Mouse (Mus musculus) limb, embryonic 10.5 days (tissue): ENCODE measurements around the gene Strc. TPM values are rescaled to one million over a fixed set of nuclear protein-coding genes. Genes with fewer than 3 reads are reported as not detected.
"Not testable (repeated sequence)": the region's sequence is repeated elsewhere in the genome, so short reads cannot be mapped to it uniquely, and the experiment has no call there.

ENCODE experiments used
- DNase-seq: peaks from one replicate; pipeline ENCODE4 v3.0.0-alpha.2; 2017; ENCODE audit warnings: low spot score
- H3K27ac ChIP-seq: fragments of 300-500 bp; sonication (generic); 2 replicates; pipeline ENCODE4 v1.5.1; 2016; ENCODE audit warnings: mild to moderate bottlenecking
- H3K27me3 ChIP-seq: fragments of 300-500 bp; sonication (generic); 2 replicates; pipeline ENCODE4 v1.6.1; 2016; ENCODE audit warnings: low read depth, mild to moderate bottlenecking; ENCODE audit not compliant: poor library complexity, severe bottlenecking
- H3K36me3 ChIP-seq: fragments of 300-500 bp; sonication (generic); 2 replicates; pipeline ENCODE4 v1.6.1; 2016; ENCODE audit warnings: mild to moderate bottlenecking, moderate library complexity
- H3K4me1 ChIP-seq: fragments of 300-500 bp; sonication (generic); 2 replicates; pipeline ENCODE4 v1.6.1; 2016
- H3K4me3 ChIP-seq: fragments of 300-500 bp; sonication (generic); 2 replicates; pipeline ENCODE4 v1.5.1; 2016; ENCODE audit warnings: mild to moderate bottlenecking, moderate library complexity
- H3K9me3 ChIP-seq: fragments of 300-500 bp; sonication (generic); replicated peaks from 2 replicates; pipeline ENCODE4 v1.6.1; 2016; ENCODE audit warnings: mild to moderate bottlenecking
- WGBS: fragments of 180-500 bp; shearing (Covaris S2); methylation state at CpG from one replicate; pipeline ENCODE4 v1.1.7; 2016; 5-methylcytosine and 5-hydroxymethylcytosine counted together
- polyA plus RNA-seq: library from polyadenylated mRNA; unstranded; fragments of >200 nt; fragmentation: Nextera tagmentation; extraction: Ambion mirVana; gene quantifications from 2 replicates; pipeline ENCODE4 v1.2.1, GENCODE M21; 2016

Gene Strc
- not detected in 2 replicates for polyA plus RNA-seq

DNA sequence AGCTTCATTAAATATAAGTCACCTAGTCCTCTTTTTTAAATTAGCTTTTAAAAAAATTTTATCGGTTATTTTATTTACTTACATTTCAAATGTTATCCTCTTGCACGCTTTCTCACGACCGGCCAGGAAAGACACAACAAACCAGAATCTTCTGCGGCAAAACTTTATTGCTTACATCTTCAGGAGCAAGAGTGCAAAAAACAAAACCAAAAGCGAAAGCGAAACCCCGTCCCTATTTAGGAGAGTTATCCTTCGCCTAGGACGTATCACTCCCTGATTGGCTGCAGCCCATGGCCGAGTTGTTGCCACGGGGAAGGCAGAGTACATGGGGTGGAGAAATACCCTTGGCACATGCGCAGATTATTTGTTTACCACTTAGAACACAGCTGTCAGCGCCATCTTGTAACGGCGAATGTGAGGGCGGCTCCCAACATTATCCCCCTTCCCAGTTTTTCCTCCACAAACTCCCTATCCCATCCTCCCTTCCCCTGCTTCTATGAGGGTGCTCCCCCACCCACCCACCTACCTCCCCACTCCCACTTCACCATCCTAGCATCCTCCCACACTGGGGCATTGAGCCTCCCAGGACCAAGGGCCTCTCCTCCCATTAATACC is at the start of gene Strc:
Gene Strc (minus strand): TSS at position 208 of the 615 bp plus-strand sequence.
- not testable (repeated sequence) for H3K27me3 ChIP-seq, H3K9me3 ChIP-seq, H3K36me3 ChIP-seq, H3K4me1 ChIP-seq, DNase-seq, H3K4me3 ChIP-seq, H3K27ac ChIP-seq
- WGBS, result 94% methylated on average over 17 of the region's 17 CpGs

DNA sequence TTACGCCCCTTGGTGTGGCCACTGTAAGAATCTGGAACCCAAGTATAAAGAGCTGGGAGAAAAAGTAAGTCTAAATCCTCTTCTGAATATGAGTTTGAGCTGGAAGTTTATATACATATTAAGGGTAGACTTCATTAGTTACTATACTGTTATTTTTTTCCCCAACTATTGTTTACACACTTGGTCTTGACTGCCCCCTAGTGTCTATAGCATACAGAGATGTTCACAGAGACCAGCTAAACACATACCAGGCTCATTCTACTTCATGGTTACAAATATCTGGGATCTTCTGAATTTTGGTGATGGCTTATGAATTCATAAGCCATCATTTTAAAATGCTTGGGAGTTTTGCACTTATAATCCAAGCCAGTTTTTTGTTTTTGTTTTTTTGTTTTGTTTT is 47.9 kb upstream of the Strc start:
- no peak overlapping the region for H3K27ac ChIP-seq
- 100% methylated on average over 1 of the region's 1 CpGs for WGBS
- H3K36me3 ChIP-seq, result peaks cover 98% of the 10 kb centered on the region
- no peak for DNase-seq
- H3K4me1 ChIP-seq, result no peaks in the 10 kb centered on the region
- no peaks in the 10 kb centered on the region for H3K27me3 ChIP-seq
- no peaks in the 10 kb centered on the region for H3K9me3 ChIP-seq
- no peak overlapping the region for H3K4me3 ChIP-seq

DNA sequence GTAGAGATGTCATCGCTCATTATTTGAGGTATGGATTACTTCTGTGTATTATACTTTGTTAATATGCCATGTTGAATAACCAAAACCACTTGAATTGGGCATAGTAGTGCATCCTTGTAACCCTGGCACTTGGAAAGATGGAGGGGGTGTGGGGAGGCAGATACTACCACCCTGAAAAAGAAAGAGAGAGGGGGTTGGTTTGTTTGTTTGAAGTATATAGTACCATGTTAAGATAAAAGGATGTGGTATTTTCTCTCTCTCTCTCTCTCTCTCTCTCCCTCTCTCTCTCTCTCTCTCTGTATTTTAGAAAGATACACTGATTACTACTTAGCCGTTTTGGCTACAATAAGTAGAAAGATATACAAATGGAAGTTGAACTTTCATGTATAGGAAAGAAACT is 38.9 kb upstream of the Strc start:
- Histone ChIP-seq H3K36me3 (peaks cover 100% of the 10 kb centered on the region), H3K27ac (no peak overlapping the region), H3K9me3 (no peaks in the 10 kb centered on the region), H3K27me3 (no peaks in the 10 kb centered on the region), H3K4me3 (no peak overlapping the region), H3K4me1 (no peaks in the 10 kb centered on the region)
- DNase-seq, result no peak
- WGBS, result 93% methylated on average over 2 of the region's 2 CpGs

DNA sequence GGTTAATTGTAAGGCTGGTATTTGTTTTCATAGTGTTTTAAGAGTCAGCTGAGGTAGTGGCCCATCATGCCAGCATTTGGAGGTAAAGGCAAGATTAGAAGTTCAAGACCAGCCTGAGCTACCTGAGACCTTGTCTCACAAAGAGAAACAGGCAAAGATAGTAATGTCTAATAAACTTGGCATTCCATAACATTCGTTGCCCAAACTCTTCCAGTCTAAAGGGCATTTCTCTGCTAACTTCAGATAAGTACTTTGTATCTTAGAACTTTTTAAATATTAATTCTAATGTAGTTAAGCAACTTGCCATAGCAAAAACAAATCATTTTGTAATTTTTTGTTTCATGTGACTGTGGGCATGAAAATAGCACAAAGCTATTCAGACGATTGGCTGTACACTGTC is 36.2 kb upstream of the Strc start:
- H3K4me1 ChIP-seq, result no peaks in the 10 kb centered on the region
- H3K36me3 ChIP-seq, result peaks cover 97% of the 10 kb centered on the region
- WGBS, result 95% methylated on average over 2 of the region's 2 CpGs
- H3K4me3 ChIP-seq, result no peak overlapping the region
- DNase-seq, result no peak
- no peaks in the 10 kb centered on the region for H3K9me3 ChIP-seq
- H3K27me3 ChIP-seq, result no peaks in the 10 kb centered on the region
- H3K27ac ChIP-seq, result no peak overlapping the region

DNA sequence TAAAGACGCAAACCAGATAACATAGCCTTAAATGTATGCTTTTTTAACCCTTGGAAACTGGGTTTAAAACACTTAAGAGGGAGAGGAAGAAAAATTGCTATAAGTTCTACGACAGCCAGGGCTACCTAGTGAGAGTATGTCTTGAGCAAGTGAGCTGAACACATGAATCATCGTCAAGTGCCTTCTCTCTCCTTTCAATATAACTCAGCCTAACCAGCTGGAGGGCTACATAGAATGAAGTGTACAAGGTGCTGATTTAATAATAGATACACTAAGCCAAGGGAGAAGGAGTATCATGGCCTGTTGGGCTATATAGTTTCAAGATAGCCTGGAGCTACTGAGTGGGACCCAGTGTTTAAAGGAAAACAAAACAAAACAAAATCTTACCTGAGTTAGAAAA is 31.5 kb upstream of the Strc start:
- Histone ChIP-seq H3K4me1 (peaks cover 16% of the 10 kb centered on the region), H3K36me3 (peaks cover 78% of the 10 kb centered on the region), H3K27me3 (no peaks in the 10 kb centered on the region), H3K4me3 (no peak overlapping the region), H3K27ac (no peak overlapping the region), H3K9me3 (no peaks in the 10 kb centered on the region)
- DNase-seq, result no peak
- WGBS, result 95% methylated on average over 3 of the region's 3 CpGs

DNA sequence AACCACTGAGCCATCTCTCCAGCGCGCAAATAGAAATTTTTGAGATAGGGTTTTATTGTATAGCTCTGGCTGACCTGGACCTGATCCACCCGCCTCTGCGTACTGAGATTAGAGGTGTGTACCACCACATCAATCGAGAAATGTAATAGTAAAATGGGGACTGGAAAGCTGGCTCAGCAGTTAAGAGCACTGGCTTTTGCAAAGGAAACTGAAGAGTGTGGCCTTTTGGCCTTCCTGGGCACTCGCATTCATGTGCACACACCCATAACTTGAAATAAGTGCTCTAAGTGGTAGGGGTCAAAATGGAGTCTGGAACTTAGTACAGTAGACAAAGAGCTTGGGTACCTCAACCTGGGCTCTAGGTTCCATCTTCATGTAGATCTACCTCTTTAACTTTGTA is 29.4 kb upstream of the Strc start:
- H3K27me3 ChIP-seq, result no peaks in the 10 kb centered on the region
- H3K4me3 ChIP-seq, result peak overlapping the region; percentile 88
- H3K27ac ChIP-seq, result no peak overlapping the region
- no peaks in the 10 kb centered on the region for H3K9me3 ChIP-seq
- H3K4me1 ChIP-seq, result peaks cover 20% of the 10 kb centered on the region
- peaks cover 56% of the 10 kb centered on the region for H3K36me3 ChIP-seq
- 93% methylated on average over 6 of the region's 6 CpGs for WGBS
- no peak for DNase-seq

DNA sequence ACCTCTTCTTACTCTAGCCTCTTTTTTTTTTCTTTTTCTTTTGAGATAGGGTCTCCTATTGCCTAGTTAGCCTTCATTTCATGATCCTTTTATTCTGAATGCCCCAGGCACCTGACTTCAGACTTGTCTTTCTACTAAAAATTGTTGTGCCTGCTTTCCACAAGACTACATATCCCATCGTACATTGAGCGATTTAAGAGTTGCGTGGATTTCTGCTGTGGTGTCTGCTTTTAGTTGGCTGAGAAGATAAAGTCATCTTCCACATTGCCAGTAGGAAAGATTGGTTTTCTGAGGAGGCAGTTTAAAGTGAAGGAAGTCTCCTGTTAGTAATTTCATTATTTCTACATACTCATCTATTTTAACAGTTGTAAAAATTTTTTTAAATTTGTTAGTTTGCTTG is 28.6 kb upstream of the Strc start:
- H3K4me1 ChIP-seq, result peaks cover 20% of the 10 kb centered on the region
- H3K36me3 ChIP-seq, result peaks cover 49% of the 10 kb centered on the region
- 92% methylated on average over 3 of the region's 3 CpGs for WGBS
- H3K4me3 ChIP-seq, result peak overlapping the region; percentile 88
- H3K27ac ChIP-seq, result no peak overlapping the region
- H3K9me3 ChIP-seq, result no peaks in the 10 kb centered on the region
- DNase-seq, result no peak
- no peaks in the 10 kb centered on the region for H3K27me3 ChIP-seq

DNA sequence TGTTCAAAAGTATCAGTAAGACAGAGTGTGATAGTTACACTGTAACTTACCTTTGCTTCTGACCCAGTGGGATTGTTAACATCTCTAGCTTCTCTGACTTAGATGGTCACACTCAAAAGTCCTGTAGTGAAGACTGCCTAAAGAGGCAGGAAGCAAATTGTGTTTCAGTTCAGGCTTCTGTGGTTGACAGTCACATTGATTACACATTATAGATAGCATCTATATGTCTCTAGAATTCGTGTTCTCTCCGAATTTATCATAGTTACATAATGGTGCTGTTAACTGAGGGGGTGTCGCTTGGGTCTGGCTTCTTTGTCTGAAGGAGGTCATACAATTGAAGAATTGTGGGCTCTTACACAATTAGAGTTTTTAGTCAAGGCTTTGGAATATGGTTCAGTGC is 28.1 kb upstream of the Strc start:
- H3K9me3 ChIP-seq, result no peaks in the 10 kb centered on the region

DNA sequence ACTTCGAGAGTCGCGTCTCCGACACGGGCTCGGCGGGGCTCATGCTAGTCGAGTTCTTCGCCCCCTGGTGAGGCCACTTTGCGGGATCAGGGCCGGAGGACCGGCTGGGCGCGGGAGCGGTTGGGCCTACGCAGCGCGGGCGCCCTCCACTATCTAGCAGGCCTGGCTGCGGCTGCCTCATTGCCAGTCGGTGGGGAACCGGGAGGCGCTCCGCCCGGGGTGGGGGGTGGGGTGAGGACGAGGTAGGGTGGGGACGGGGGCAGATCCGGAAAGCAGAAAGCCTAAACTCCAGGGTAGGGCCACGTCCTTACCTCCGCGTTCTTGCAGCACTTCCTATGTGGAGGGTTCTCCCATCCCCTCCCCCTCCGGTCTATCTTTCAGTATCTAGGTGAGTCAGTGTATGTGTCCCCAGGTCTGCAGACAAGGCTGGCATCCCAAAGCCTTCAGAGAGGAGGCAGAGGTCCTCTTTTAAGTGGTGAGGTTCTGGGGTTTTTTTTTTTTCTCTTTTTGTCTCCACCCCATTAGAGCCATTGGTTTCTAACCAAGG is 27.2 kb upstream of the Strc start:
- DNase-seq, result no peak
- Histone ChIP-seq H3K4me3 (peak overlapping the region; percentile 88), H3K27me3 (no peaks in the 10 kb centered on the region), H3K4me1 (peaks cover 20% of the 10 kb centered on the region), H3K9me3 (no peaks in the 10 kb centered on the region), H3K27ac (peak overlapping the region; percentile 98), H3K36me3 (peaks cover 38% of the 10 kb centered on the region)
- WGBS, result under 1% methylated on average over 32 of the region's 32 CpGs

More for the DNA sequence above, 28.1 kb upstream of the Strc start:
- Histone ChIP-seq H3K27ac (no peak overlapping the region), H3K27me3 (no peaks in the 10 kb centered on the region), H3K4me3 (peak overlapping the region; percentile 88), H3K4me1 (peaks cover 20% of the 10 kb centered on the region), H3K36me3 (peaks cover 45% of the 10 kb centered on the region)
- whole genome bisulfite sequencing, result 77% methylated on average over 3 of the region's 3 CpGs
- no peak for DNase-seq

DNA sequence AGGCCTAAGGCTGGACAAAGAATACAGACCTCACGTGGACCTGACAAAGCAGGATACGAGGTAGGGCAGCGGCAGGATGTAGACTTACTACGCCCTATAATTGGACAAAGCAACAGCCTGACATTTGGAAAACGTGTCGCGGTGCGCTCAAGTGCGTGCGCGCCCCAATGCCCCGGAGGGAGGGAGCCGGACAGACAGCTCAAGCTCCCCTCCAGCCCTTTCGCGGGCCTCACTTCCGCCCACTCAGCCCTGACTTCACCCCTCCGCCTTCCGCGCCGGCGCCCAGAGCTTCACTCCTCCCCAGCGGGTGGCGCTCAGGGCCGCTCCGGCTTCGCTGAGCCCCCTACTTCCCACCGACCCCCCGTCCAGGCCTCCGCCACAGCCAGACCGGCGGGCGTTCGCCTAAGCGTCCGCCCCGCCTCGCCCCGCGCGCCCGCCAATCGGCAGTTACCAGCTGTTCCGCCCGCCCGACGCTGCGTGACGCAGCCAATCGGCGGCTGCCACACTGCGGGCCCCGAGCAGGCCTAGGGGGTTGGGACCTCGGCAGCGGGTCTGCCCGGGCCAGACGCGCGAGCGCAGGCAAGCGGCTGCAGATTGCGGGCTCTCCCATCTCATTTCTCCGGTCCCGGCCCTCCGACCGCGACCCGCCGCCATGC is 26.5 kb upstream of the Strc start, which contains the start of the genes Pdia3 and Catsper2:
Gene Pdia3 (plus strand): TSS at position 389 of the 656 bp plus-strand sequence.
Gene Catsper2 (minus strand): TSS at position 406 of the 656 bp plus-strand sequence.
- Histone ChIP-seq H3K27ac (peak within 1 kb of the TSS; percentile 98), H3K4me3 (peak within 1 kb of the TSS; percentile 88), H3K36me3 (peaks cover 31% of the 10 kb centered on the region), H3K27me3 (no peaks in the 10 kb centered on the region), H3K4me1 (peaks cover 20% of the 10 kb centered on the region), H3K9me3 (no peaks in the 10 kb centered on the region)
- DNase-seq, result peak; percentile 98
- WGBS, result under 1% methylated on average over 66 of the region's 68 CpGs

DNA sequence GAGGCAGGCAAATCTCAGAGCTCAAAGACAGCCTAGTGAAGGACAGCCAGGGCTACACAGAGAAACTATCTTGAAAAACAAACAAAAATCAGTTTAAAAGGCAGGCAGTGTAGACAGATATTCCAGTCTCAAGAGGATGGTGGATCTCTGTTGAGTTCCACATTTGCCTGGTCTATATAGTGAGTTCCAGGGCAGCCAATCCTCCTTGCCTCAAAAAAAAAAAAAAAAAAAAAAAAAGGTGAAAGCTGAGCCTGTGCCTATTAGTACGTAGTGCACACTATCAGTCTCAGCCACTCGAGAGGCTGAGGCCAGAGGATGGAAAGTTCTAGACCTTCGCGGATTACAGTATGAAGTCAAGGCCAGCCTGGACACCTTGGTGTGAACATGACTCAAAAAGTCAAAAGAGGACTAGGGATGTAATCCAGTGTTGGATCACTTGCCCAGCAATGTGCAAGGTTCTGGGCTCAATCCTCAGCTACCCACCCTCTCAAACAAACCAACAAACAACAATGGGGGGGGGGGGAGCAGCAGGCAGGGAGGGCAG is 25.9 kb upstream of the Strc start:
- H3K27ac ChIP-seq, result peak overlapping the region; percentile 98
- H3K4me3 ChIP-seq, result peak overlapping the region; percentile 88
- H3K4me1 ChIP-seq, result peaks cover 20% of the 10 kb centered on the region
- H3K9me3 ChIP-seq, result no peaks in the 10 kb centered on the region
- H3K36me3 ChIP-seq, result peaks cover 25% of the 10 kb centered on the region
- no peak for DNase-seq
- no peaks in the 10 kb centered on the region for H3K27me3 ChIP-seq
- 17% methylated on average over 4 of the region's 4 CpGs for WGBS

DNA sequence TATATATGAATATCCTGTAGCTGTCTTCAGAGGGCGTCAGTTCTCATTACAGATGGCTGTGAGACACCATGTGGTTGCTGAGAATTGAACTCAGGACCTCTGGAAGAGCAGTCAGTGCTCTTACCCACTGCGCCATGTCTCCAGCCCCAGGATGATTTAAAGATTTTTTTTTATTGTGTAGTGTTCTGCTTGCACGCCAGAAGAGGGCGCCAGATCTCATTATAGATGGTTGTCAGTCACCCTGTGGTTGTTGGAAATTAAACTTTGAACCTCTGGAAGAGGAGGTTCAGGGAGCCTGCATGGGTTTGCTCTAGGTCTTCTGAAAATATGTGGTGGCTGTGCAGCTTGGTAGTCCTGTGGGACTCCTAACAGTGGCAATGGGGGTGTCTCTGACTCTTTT is 21.2 kb upstream of the Strc start:
- Histone ChIP-seq H3K36me3 (no peaks in the 10 kb centered on the region), H3K4me1 (peaks cover 3% of the 10 kb centered on the region), H3K27me3 (no peaks in the 10 kb centered on the region), H3K27ac (no peak overlapping the region), H3K9me3 (no peaks in the 10 kb centered on the region), H3K4me3 (no peak overlapping the region)
- WGBS, result 32% methylated on average over 4 of the region's 4 CpGs
- DNase-seq, result peak; percentile 58

DNA sequence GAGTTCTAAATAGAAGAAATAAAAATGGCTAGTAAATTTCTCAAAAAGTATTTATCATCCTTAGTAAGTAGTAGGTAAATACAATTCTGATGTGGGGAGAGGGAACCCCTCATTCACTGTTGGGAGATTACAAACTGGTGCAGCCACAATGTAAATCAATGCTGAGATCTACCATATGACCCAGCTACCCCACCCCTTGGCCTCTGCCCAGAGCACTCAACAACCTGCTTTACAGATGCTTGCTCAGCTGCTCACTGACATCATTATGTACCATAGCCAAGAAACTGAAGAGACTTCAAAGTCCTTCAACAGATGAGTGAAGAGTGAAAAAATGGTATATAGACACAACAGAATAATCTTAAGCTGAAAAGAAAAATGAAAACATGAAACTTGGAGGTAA is 16.3 kb upstream of the Strc start:
- Histone ChIP-seq H3K27ac (no peak overlapping the region), H3K9me3 (no peaks in the 10 kb centered on the region), H3K4me3 (no peak overlapping the region), H3K4me1 (no peaks in the 10 kb centered on the region), H3K36me3 (no peaks in the 10 kb centered on the region), H3K27me3 (no peaks in the 10 kb centered on the region)
- DNase-seq, result no peak
